Mouse (Mus musculus): Measurements from ENCODE around the gene Eif3l. TPM values are rescaled to one million over a fixed set of nuclear protein-coding genes. Genes with fewer than 3 reads are reported as not detected.

Gene Eif3l
- 96.0 and 149 TPM in 2 replicates for polyA plus RNA-seq (2015; fragmentation: Nextera tagmentation; extraction: Ambion mirVana)

GRCm38 (mm10) chr15:79074913-79075532 is at the start of gene Eif3l:
Gene Eif3l, plus strand, starts transcription at chr15:79075179.

GRCm38 (mm10) chr15:79028237-79028738 is 46.7 kb upstream of the Eif3l start, which contains the start of gene H1f0:
Gene H1f0, plus strand, starts transcription at chr15:79028450.

GRCm38 (mm10) chr15:79041585-79041984 is 33.4 kb upstream of the Eif3l start, which contains the start of gene Galr3:
Gene Galr3, plus strand, starts transcription at chr15:79041885.

GRCm38 (mm10) chr15:79062376-79063159 is 12.4 kb upstream of the Eif3l start, which contains the start of gene Ankrd54:
Gene Ankrd54, minus strand, starts transcription at chr15:79062893.

GRCm38 (mm10) chr15:79108421-79109320 is 33.7 kb downstream of the Eif3l start, which contains the start of gene Micall1:
Gene Micall1, plus strand, starts transcription at chr15:79108898.

GRCm38 (mm10) chr15:79140866-79141565 is 66.0 kb downstream of the Eif3l start, which contains the start of the genes Polr2f and 1700088E04Rik:
Gene Polr2f, plus strand, starts transcription at chr15:79141009.
Gene 1700088E04Rik, minus strand, starts transcription at chr15:79141253.

Other genes starting within 250 kb of the Eif3l start
- gene Cdc42ep1, start 232.6 kb upstream of the Eif3l start, polyA plus RNA-seq (2015; fragmentation: Nextera tagmentation; extraction: Ambion mirVana) = 26.0 and 39.0 TPM in 2 replicates
- gene Lgals2, start 219.7 kb upstream of the Eif3l start, polyA plus RNA-seq (2015; fragmentation: Nextera tagmentation; extraction: Ambion mirVana) = 5.1 and 5.2 TPM in 2 replicates
- gene Gga1, start 198.0 kb upstream of the Eif3l start, polyA plus RNA-seq (2015; fragmentation: Nextera tagmentation; extraction: Ambion mirVana) = 25.8 and 36.2 TPM in 2 replicates
- gene Gm49510, start 175.5 kb upstream of the Eif3l start, polyA plus RNA-seq (2015; fragmentation: Nextera tagmentation; extraction: Ambion mirVana) = 0.10 and 0.24 TPM in 2 replicates
- gene Sh3bp1, start 175.4 kb upstream of the Eif3l start, polyA plus RNA-seq (2015; fragmentation: Nextera tagmentation; extraction: Ambion mirVana) = 17.5 and 18.7 TPM in 2 replicates
- 12.9 and 20.5 TPM in 2 replicates for gene Pdxp, start 161.3 kb upstream of the Eif3l start, polyA plus RNA-seq (2015; fragmentation: Nextera tagmentation; extraction: Ambion mirVana)
- 1,077 and 1,829 TPM in 2 replicates for gene Lgals1, start 148.5 kb upstream of the Eif3l start, polyA plus RNA-seq (2015; fragmentation: Nextera tagmentation; extraction: Ambion mirVana)
- 44.6 and 49.4 TPM in 2 replicates for gene Nol12, start 140.2 kb upstream of the Eif3l start, polyA plus RNA-seq (2015; fragmentation: Nextera tagmentation; extraction: Ambion mirVana)
- gene Triobp, start 127.5 kb upstream of the Eif3l start, polyA plus RNA-seq (2015; fragmentation: Nextera tagmentation; extraction: Ambion mirVana) = 55.0 and 55.2 TPM in 2 replicates
- gene H1f0, start 46.7 kb upstream of the Eif3l start, polyA plus RNA-seq (2015; fragmentation: Nextera tagmentation; extraction: Ambion mirVana) = 516 and 524 TPM in 2 replicates
- gene Galr3, start 33.3 kb upstream of the Eif3l start, polyA plus RNA-seq (2015; fragmentation: Nextera tagmentation; extraction: Ambion mirVana) = 0.21 TPM in 1 of 2 replicates, not detected in the other
- 28.3 and 34.6 TPM in 2 replicates for gene Ankrd54, start 12.3 kb upstream of the Eif3l start, polyA plus RNA-seq (2015; fragmentation: Nextera tagmentation; extraction: Ambion mirVana)
- gene Micall1, start 33.7 kb downstream of the Eif3l start, polyA plus RNA-seq (2015; fragmentation: Nextera tagmentation; extraction: Ambion mirVana) = 7.4 and 8.5 TPM in 2 replicates
- gene Polr2f, start 65.8 kb downstream of the Eif3l start, polyA plus RNA-seq (2015; fragmentation: Nextera tagmentation; extraction: Ambion mirVana) = 357 and 410 TPM in 2 replicates
- gene 1700088E04Rik, start 66.1 kb downstream of the Eif3l start, polyA plus RNA-seq (2015; fragmentation: Nextera tagmentation; extraction: Ambion mirVana) = 14.0 and 14.2 TPM in 2 replicates
- gene Sox10, start 90.1 kb downstream of the Eif3l start, polyA plus RNA-seq (2015; fragmentation: Nextera tagmentation; extraction: Ambion mirVana) = 7.2 and 8.5 TPM in 2 replicates
- 18.3 and 20.7 TPM in 2 replicates for gene Pick1, start 154.0 kb downstream of the Eif3l start, polyA plus RNA-seq (2015; fragmentation: Nextera tagmentation; extraction: Ambion mirVana)
- gene Gm49486, start 154.2 kb downstream of the Eif3l start, polyA plus RNA-seq (2015; fragmentation: Nextera tagmentation; extraction: Ambion mirVana) = 0.18 and 0.32 TPM in 2 replicates
- 0.07 and 0.30 TPM in 2 replicates for gene Slc16a8, start 179.6 kb downstream of the Eif3l start, polyA plus RNA-seq (2015; fragmentation: Nextera tagmentation; extraction: Ambion mirVana)
- 2.4 and 2.7 TPM in 2 replicates for gene Baiap2l2, start 210.4 kb downstream of the Eif3l start, polyA plus RNA-seq (2015; fragmentation: Nextera tagmentation; extraction: Ambion mirVana)